Mouse (Mus musculus): ENCODE measurements around the gene Psmb2. TPM values are rescaled to one million over a fixed set of nuclear protein-coding genes. Genes with fewer than 3 reads are reported as not detected.

Gene Psmb2
- polyA plus RNA-seq, 1 experiment, result 262 TPM

DNA sequence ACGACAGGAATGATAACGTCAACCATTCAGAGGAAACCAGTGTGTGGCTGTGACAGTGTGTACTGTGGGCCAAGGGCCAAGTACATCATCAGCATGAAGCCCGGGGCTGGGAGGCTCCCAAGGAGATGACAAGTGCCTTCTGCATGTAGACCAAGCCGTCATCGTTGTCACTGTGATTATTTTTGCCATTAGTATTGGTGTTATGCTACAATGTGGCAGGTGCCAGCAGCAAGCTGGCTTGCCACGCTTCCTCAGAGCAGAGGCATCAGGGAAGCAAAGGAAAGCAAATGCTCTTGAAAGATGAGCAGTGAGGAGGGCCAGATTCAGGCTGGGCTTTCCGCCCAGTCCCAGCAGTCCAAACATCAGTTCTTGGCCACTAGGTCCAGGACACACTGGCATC lies 16.2 kb upstream of the Psmb2 start:
- H3K4me3 ChIP-seq (ENCODE audit: control insufficient read depth, insufficient read depth, low read length), result no peak overlapping the region
- no peaks in the 10 kb centered on the region for H3K27me3 ChIP-seq (ENCODE audit: control insufficient read depth, insufficient read depth, low read length)
- no peaks in the 10 kb centered on the region for H3K36me3 ChIP-seq (ENCODE audit: control insufficient read depth, insufficient read depth, low read length)
- DNase-seq, result no peak
- WGBS, result 80% methylated on average over 7 of the region's 7 CpGs
- no peaks in the 10 kb centered on the region for H3K4me1 ChIP-seq (replicated peaks; ENCODE audit: control insufficient read depth, insufficient read depth, low read length)
- TF ChIP-seq CTCF (IDR thresholded peaks at IDR 0.05; ENCODE audit: borderline replicate concordance, control insufficient read depth, extremely low read depth, insufficient read depth, low read length, poor library complexity) (no peak), POLR2A (IDR thresholded peaks at IDR 0.05; ENCODE audit: control insufficient read depth, extremely low read depth, insufficient read depth, low read length, poor library complexity) (no peak)
- no peak overlapping the region for H3K27ac ChIP-seq (ENCODE audit: control insufficient read depth, insufficient read depth, low read length)

DNA sequence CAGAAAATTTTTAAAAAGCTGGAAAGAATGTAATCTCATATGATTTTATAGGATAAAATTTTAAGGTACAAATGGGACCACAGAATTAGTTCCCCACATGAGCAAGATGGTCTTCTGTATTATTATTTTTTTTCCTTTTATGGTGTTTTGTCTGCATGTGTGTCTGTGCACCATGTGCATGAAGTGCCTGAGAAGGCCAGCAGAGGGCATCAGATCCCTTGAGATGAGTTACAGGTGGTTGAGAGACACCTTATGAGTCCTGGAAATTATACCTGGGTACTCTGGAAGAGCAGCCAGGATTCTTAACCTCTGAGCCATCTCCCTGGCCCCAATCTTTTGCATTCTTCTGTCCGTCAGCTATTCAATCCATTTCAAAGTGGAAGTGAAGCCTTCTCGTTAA lies 10.4 kb upstream of the Psmb2 start:
- WGBS, result 99% methylated on average over 2 of the region's 2 CpGs
- H3K4me3 ChIP-seq (ENCODE audit: control insufficient read depth, insufficient read depth, low read length), result no peak overlapping the region
- no peak for DNase-seq

DNA sequence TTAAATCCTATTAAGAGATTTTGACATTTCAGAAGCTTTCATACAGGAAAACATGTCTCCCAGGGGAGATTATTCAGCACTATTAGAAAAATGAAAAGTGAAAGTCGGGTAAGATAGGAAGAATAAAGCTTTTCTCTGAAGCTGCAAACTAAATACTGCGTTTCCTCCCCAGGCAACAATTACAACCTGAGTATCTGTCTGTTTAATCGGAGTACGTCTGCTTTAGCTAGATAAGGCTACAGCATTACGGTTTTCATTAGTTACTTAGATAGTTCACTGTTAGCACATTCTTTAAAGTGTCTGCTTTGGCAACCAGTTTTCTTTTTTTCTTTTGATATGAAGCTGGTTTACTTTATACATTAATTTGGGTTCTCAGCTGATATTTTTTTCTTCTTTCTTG lies 4.9 kb downstream of the Psmb2 start:
- Histone ChIP-seq H3K4me1 (replicated peaks; ENCODE audit: control insufficient read depth, insufficient read depth, low read length) (peaks cover 3% of the 10 kb centered on the region; the same call in 1 of the 2 replicates), H3K27ac (ENCODE audit: control insufficient read depth, insufficient read depth, low read length) (no peak overlapping the region), H3K4me3 (ENCODE audit: control insufficient read depth, insufficient read depth, low read length) (no peak overlapping the region), H3K36me3 (ENCODE audit: control insufficient read depth, insufficient read depth, low read length) (peaks cover 29% of the 10 kb centered on the region), H3K27me3 (ENCODE audit: control insufficient read depth, insufficient read depth, low read length) (no peaks in the 10 kb centered on the region)
- no peak for TF ChIP-seq POLR2A (IDR thresholded peaks at IDR 0.05; ENCODE audit: control insufficient read depth, extremely low read depth, insufficient read depth, low read length, poor library complexity)
- no peak for TF ChIP-seq CTCF (IDR thresholded peaks at IDR 0.05; ENCODE audit: borderline replicate concordance, control insufficient read depth, extremely low read depth, insufficient read depth, low read length, poor library complexity)
- no peak for DNase-seq
- 81% methylated on average over 5 of the region's 5 CpGs for WGBS

More for the DNA sequence above, 10.4 kb upstream of the Psmb2 start:
- H3K27me3 ChIP-seq (ENCODE audit: control insufficient read depth, insufficient read depth, low read length), result no peaks in the 10 kb centered on the region
- TF ChIP-seq POLR2A (IDR thresholded peaks at IDR 0.05; ENCODE audit: control insufficient read depth, extremely low read depth, insufficient read depth, low read length, poor library complexity), result no peak
- TF ChIP-seq CTCF (IDR thresholded peaks at IDR 0.05; ENCODE audit: borderline replicate concordance, control insufficient read depth, extremely low read depth, insufficient read depth, low read length, poor library complexity), result no peak
- H3K4me1 ChIP-seq (replicated peaks; ENCODE audit: control insufficient read depth, insufficient read depth, low read length), result no peaks in the 10 kb centered on the region
- H3K27ac ChIP-seq (ENCODE audit: control insufficient read depth, insufficient read depth, low read length), result no peak overlapping the region
- no peaks in the 10 kb centered on the region for H3K36me3 ChIP-seq (ENCODE audit: control insufficient read depth, insufficient read depth, low read length)

DNA sequence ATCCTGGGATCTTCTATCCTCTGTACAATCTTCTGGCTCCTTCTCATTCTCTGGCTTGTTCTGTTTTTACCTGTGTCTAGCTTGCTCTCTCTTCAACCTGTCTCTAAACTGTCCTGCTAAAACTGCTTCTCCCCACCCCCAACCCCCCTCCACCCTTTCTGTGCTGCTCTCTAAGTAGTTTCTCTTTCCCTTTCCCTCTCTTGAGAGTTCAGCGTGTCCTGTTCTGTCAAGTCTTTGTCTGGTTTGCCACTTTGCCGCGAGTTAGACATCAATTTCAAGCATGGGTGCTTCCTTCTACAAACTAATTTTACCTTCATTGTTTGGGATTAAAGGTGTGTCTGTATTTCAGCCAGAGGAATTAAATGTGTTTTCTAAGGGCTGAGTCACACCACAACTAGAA lies 5.7 kb downstream of the Psmb2 start:
- DNase-seq, result no peak
- H3K4me1 ChIP-seq (replicated peaks; ENCODE audit: control insufficient read depth, insufficient read depth, low read length), result peaks cover under 1% of the 10 kb centered on the region; the same call in 1 of the 2 replicates
- H3K4me3 ChIP-seq (ENCODE audit: control insufficient read depth, insufficient read depth, low read length), result no peak overlapping the region
- TF ChIP-seq CTCF (IDR thresholded peaks at IDR 0.05; ENCODE audit: borderline replicate concordance, control insufficient read depth, extremely low read depth, insufficient read depth, low read length, poor library complexity) (no peak), POLR2A (IDR thresholded peaks at IDR 0.05; ENCODE audit: control insufficient read depth, extremely low read depth, insufficient read depth, low read length, poor library complexity) (no peak)
- 14% methylated on average over 3 of the region's 3 CpGs for WGBS
- H3K27ac ChIP-seq (ENCODE audit: control insufficient read depth, insufficient read depth, low read length), result no peak overlapping the region
- no peaks in the 10 kb centered on the region for H3K27me3 ChIP-seq (ENCODE audit: control insufficient read depth, insufficient read depth, low read length)
- peaks cover 33% of the 10 kb centered on the region for H3K36me3 ChIP-seq (ENCODE audit: control insufficient read depth, insufficient read depth, low read length)

DNA sequence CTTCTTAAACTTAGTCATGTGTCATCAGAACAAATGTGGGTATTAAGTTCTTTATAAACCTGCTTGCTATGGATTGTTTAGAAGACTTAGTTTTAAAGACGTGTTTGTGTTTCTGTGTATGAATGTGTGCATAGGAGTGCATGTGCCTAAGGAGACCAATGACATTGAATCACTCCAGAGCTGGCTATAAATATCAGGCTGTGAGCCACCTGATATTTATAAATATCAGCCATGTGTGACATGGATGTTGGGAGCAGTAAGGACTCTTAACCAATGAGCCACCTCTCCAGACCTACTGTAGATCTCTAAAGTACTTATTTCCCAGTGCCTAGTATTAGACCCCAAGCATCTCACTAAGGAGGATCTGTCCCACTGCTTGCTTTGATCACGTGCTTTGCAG lies 12.0 kb downstream of the Psmb2 start:
- H3K36me3 ChIP-seq (ENCODE audit: control insufficient read depth, insufficient read depth, low read length), result peaks cover 33% of the 10 kb centered on the region
- no peaks in the 10 kb centered on the region for H3K4me1 ChIP-seq (replicated peaks; ENCODE audit: control insufficient read depth, insufficient read depth, low read length)
- no peak for TF ChIP-seq CTCF (IDR thresholded peaks at IDR 0.05; ENCODE audit: borderline replicate concordance, control insufficient read depth, extremely low read depth, insufficient read depth, low read length, poor library complexity)
- TF ChIP-seq POLR2A (IDR thresholded peaks at IDR 0.05; ENCODE audit: control insufficient read depth, extremely low read depth, insufficient read depth, low read length, poor library complexity), result no peak
- H3K27ac ChIP-seq (ENCODE audit: control insufficient read depth, insufficient read depth, low read length), result no peak overlapping the region
- no peaks in the 10 kb centered on the region for H3K27me3 ChIP-seq (ENCODE audit: control insufficient read depth, insufficient read depth, low read length)
- DNase-seq, result no peak
- H3K4me3 ChIP-seq (ENCODE audit: control insufficient read depth, insufficient read depth, low read length), result no peak overlapping the region
- WGBS, result 93% methylated on average over 2 of the region's 2 CpGs

DNA sequence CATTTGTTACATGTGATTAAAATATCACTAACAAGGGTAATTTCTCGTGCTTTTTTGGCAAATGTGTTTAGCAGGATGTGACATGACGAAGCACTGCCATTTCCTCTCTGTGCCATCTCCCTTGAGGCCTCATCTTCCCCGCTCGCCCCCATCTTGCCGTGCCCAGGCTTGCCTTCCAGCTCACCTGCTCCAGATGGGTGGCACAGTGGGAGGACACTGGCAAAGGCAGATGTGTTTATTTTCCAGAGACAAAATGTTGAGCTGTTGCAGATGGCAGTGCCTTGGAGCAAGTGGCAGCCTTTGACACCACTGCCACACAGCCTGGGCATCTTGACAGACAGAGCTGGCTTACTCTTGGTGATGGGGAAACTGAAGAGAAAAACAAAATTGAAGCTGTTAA lies 15.6 kb downstream of the Psmb2 start:
- DNase-seq, result no peak
- Histone ChIP-seq H3K27me3 (ENCODE audit: control insufficient read depth, insufficient read depth, low read length) (no peaks in the 10 kb centered on the region), H3K27ac (ENCODE audit: control insufficient read depth, insufficient read depth, low read length) (no peak overlapping the region), H3K36me3 (ENCODE audit: control insufficient read depth, insufficient read depth, low read length) (peaks cover 5% of the 10 kb centered on the region; the same call in 1 of the 2 replicates), H3K4me3 (ENCODE audit: control insufficient read depth, insufficient read depth, low read length) (no peak overlapping the region), H3K4me1 (replicated peaks; ENCODE audit: control insufficient read depth, insufficient read depth, low read length) (no peaks in the 10 kb centered on the region)
- WGBS, result 95% methylated on average over 5 of the region's 5 CpGs
- TF ChIP-seq POLR2A (IDR thresholded peaks at IDR 0.05; ENCODE audit: control insufficient read depth, extremely low read depth, insufficient read depth, low read length, poor library complexity), result no peak
- TF ChIP-seq CTCF (IDR thresholded peaks at IDR 0.05; ENCODE audit: borderline replicate concordance, control insufficient read depth, extremely low read depth, insufficient read depth, low read length, poor library complexity), result no peak

DNA sequence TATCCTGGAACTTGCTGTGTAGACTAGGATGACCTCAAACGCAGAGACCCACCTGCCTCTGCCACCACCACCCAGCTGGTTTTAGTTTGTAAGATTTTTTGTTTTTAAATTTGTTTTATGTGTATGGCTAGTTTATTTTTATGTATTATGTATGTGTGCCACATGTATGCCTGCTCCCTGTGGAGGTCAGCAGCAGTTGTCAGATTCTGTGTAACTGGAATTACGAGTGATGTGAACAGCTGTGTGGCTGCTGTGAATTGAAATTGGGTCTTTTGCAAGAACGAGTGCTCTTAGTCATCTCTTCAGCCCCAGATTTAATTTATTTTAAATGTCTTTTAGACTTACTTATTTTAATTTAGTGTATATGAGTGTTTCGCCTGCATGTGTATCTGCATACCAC lies 19.5 kb downstream of the Psmb2 start:
- 99% methylated on average over 4 of the region's 4 CpGs for WGBS
- Histone ChIP-seq H3K27me3 (ENCODE audit: control insufficient read depth, insufficient read depth, low read length) (no peaks in the 10 kb centered on the region), H3K36me3 (ENCODE audit: control insufficient read depth, insufficient read depth, low read length) (peaks cover 11% of the 10 kb centered on the region), H3K4me3 (ENCODE audit: control insufficient read depth, insufficient read depth, low read length) (no peak overlapping the region), H3K27ac (ENCODE audit: control insufficient read depth, insufficient read depth, low read length) (no peak overlapping the region), H3K4me1 (replicated peaks; ENCODE audit: control insufficient read depth, insufficient read depth, low read length) (no peaks in the 10 kb centered on the region)
- DNase-seq, result no peak
- no peak for TF ChIP-seq POLR2A (IDR thresholded peaks at IDR 0.05; ENCODE audit: control insufficient read depth, extremely low read depth, insufficient read depth, low read length, poor library complexity)
- no peak for TF ChIP-seq CTCF (IDR thresholded peaks at IDR 0.05; ENCODE audit: borderline replicate concordance, control insufficient read depth, extremely low read depth, insufficient read depth, low read length, poor library complexity)

Data from thymus, adult 2 months (tissue).